Mouse (Mus musculus) small intestine, adult 2 months (tissue): ENCODE results near the gene Cnp.

Experiments
- CTCF ChIP-seq: fragments of 200-500 bp; IDR thresholded peaks from 2 replicates; pipeline ENCODE4 v1.5.1; 2012; ENCODE audit warnings: low read depth, mild to moderate bottlenecking, control low read depth, inconsistent platforms, low read length, moderate library complexity, mixed read lengths; ENCODE audit not compliant: insufficient replicate concordance, insufficient read length; ENCODE audit errors: extremely low read depth
- POLR2A ChIP-seq: fragments of 200-500 bp; IDR thresholded peaks from 2 replicates; pipeline ENCODE4 v1.6.1; 2012; ENCODE audit warnings: low read depth, mild to moderate bottlenecking, control low read depth, inconsistent platforms, low read length, moderate library complexity

DNA sequence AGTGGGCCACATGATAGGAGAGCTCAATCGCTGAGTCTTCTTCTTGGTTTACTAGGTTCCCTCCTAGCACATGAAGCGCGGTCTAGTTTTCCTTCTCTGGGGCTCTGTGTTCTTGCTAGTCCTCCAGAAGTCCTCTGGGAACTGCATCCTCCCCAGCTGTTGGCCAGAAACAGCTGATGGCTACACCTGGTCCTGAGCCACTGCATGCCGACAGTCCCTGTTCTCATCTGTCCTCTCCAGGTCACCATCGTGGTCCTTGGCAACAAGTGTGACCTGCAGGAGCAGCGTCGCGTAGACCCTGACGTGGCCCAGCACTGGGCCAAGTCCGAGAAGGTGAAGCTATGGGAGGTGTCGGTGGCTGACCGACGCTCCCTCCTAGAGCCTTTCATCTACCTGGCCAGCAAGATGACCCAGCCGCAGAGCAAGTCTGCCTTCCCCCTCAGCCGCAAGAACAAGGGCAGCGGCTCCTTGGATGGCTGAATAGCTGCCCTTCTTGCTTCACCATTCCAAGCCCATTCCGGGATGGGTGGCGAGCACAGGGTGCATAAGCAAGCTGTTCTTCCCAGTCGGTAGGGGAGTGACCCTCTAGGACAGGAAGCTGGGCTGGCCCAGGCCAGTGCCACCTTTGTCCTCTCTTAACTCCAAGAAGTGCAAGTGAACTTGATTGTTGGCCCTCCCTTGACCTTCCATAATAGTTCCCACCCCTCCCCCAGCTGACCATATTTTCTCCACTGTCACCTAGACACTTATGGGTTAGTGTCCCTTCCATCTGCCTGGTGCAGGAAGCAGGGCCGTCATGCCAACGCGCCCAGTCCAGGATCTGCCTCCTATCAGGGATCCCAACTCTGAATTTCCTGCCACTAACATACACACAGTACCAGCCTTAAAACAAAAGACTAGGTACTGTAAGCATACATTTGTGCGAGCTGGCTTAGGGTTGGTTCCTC lies 51.3 kb downstream of the Cnp start:
- no peak for TF ChIP-seq CTCF
- TF ChIP-seq POLR2A: no peak
